Mouse (Mus musculus) megakaryocyte, embryonic 14.5 days (primary cell): ENCODE results near the gene Ikzf3. TPM values are rescaled to one million over a fixed set of nuclear protein-coding genes. Genes with fewer than 3 reads are reported as not detected.

ENCODE experiments used
- H3K27me3 ChIP-seq: replicated peaks from 2 replicates; pipeline ENCODE3; 2012; ENCODE audit warnings: inconsistent platforms
- H3K36me3 ChIP-seq: replicated peaks from 2 replicates; pipeline ENCODE3; 2012; ENCODE audit warnings: low read length, inconsistent platforms, mixed read lengths
- H3K4me1 ChIP-seq: 2 replicates; pipeline ENCODE4 v1.6.1; 2012; ENCODE audit warnings: inconsistent platforms
- H3K4me3 ChIP-seq: replicated peaks from 2 replicates; pipeline ENCODE3; 2012; ENCODE audit warnings: moderate library complexity, mild to moderate bottlenecking, inconsistent platforms
- H3K9me3 ChIP-seq: 2 replicates; pipeline ENCODE4 v1.6.1; 2012; ENCODE audit warnings: inconsistent platforms
- FLI1 ChIP-seq: IDR thresholded peaks from 2 replicates; pipeline ENCODE4 v1.6.1; 2012; ENCODE audit warnings: low read length, inconsistent platforms, mixed read lengths
- GATA1 ChIP-seq: IDR thresholded peaks from 3 replicates; pipeline ENCODE4 v1.6.1; 2012; ENCODE audit warnings: mixed read lengths, low read length, inconsistent platforms, borderline replicate concordance
- polyA plus RNA-seq: library from polyadenylated mRNA; stranded (reverse); fragments of >175 nt; gene quantifications from 2 replicates; pipeline ENCODE4 v1.2.3, GENCODE M21; 2012; ENCODE audit warnings: low replicate concordance; ENCODE audit not compliant: insufficient read depth

The Ikzf3 gene
- polyA plus RNA-seq, 1 experiment, result not detected

DNA sequence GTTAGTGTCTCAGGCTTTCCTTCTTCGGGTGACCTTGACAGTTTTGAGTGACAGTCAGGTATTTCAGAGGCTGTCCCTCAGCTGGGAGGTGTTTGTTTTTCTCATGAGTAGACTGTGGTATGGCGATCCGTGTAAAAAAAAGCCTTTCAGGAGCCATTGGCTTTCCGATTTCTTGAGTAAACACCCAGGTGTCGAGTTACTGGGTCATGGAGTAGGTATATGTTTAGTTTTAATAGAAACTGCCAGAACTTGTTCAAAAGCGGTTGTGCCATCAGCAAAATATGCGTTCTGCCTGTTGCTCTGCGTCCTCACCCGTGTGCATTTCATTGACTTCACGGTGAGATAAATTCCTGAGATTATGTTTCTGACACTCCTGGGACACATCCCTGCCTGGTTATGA is 25.4 kb downstream of the Ikzf3 start:
- Histone ChIP-seq H3K36me3 (no peaks in the 10 kb centered on the region), H3K27me3 (peaks cover 32% of the 10 kb centered on the region), H3K4me3 (no peak overlapping the region), H3K9me3 (no peaks in the 10 kb centered on the region), H3K4me1 (no peaks in the 10 kb centered on the region)
- TF ChIP-seq FLI1, result no peak

DNA sequence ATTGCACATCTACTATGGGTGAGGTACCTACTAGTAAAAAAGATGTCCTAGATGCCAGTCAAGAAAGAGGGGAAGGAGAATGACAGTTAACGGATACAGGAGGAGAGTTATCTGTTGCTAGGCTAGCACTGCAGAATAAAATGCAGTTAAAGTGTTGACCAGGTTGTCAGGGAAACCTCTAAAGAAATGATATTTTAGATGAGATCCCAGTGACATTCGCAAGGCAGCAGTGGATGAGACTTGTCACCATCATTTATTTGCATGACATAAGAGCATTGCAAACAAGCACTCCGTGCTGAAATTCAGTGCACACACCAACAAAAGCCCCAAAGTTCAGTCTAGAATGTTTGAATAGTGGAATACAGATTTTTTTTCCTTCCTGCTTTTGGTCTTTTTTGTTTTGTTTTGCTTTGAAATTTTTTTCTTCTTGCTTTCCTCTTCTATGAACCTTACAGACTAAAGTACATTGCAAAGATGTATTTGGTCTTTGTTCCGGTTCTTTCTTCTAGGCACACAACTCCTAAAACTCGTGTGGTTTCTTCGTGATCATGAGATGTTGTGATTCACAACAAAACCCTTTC is 32.4 kb downstream of the Ikzf3 start:
- H3K27me3 ChIP-seq, result peaks cover 44% of the 10 kb centered on the region
- TF ChIP-seq GATA1, result no peak
- TF ChIP-seq FLI1, result no peak
- H3K4me1 ChIP-seq, result no peaks in the 10 kb centered on the region
- H3K36me3 ChIP-seq, result no peaks in the 10 kb centered on the region
- H3K4me3 ChIP-seq, result no peak overlapping the region
- no peaks in the 10 kb centered on the region for H3K9me3 ChIP-seq

GRCm38 (mm10) chr11:98512881-98513280 is 33.0 kb downstream of the Ikzf3 start:
- H3K4me1 ChIP-seq, result no peaks in the 10 kb centered on the region
- no peak overlapping the region for H3K4me3 ChIP-seq
- TF ChIP-seq FLI1, result no peak
- no peak for TF ChIP-seq GATA1
- peaks cover 44% of the 10 kb centered on the region for H3K27me3 ChIP-seq
- H3K9me3 ChIP-seq, result no peaks in the 10 kb centered on the region
- H3K36me3 ChIP-seq, result no peaks in the 10 kb centered on the region

DNA sequence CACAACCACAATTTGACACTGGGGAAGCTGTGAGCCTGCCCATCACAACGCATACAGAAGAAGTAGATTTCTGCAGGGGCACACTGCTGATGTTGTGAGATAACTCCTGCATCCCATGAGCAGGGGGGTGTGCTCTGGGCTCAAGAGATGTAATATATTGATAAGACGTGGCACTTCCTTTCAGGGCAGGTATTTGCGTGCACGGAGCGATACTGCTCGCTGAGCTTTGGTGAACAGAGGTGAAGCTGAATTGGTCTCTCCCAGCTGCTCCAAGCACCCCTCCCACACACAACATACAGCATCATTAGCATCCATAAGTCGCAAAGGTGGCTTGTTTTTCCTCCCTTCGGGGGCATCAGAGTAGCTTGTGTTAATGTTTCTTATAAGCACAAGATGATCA is 35.7 kb downstream of the Ikzf3 start:
- Histone ChIP-seq H3K36me3 (no peaks in the 10 kb centered on the region), H3K4me1 (no peaks in the 10 kb centered on the region), H3K27me3 (peaks cover 33% of the 10 kb centered on the region), H3K4me3 (no peak overlapping the region), H3K9me3 (no peaks in the 10 kb centered on the region)
- TF ChIP-seq GATA1, result no peak
- no peak for TF ChIP-seq FLI1

- Histone ChIP-seq H3K4me1 (no peaks in the 10 kb centered on the region), H3K27me3 (peaks cover 27% of the 10 kb centered on the region), H3K9me3 (no peaks in the 10 kb centered on the region), H3K4me3 (no peak overlapping the region), H3K36me3 (no peaks in the 10 kb centered on the region)
- TF ChIP-seq GATA1, result no peak
- no peak for TF ChIP-seq FLI1
These were observed 36.4 kb downstream of the Ikzf3 start for GRCm38 (mm10) chr11:98509434-98509833.

DNA sequence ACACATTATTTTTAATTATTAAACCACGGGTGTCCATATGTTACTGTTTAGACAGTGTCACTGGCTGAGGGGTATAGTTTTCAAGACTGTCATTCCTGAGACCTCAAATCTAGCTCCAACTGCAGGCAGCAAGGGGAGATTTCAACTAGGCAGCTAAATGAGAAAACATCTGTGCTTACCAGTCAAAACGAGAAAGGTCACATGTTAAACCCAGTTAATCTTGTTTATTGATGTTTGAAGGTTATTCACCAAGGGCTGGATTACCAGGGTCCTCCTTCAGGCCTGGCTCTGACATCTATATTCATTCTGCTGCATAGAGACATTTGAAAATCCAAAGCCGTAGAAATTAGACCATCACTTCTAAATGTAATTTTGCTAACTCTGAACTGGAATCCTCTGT is 40.9 kb downstream of the Ikzf3 start:
- Histone ChIP-seq H3K9me3 (no peaks in the 10 kb centered on the region), H3K36me3 (no peaks in the 10 kb centered on the region), H3K4me3 (no peak overlapping the region), H3K27me3 (peaks cover 22% of the 10 kb centered on the region), H3K4me1 (no peaks in the 10 kb centered on the region)
- TF ChIP-seq FLI1 (no peak), GATA1 (no peak)

DNA sequence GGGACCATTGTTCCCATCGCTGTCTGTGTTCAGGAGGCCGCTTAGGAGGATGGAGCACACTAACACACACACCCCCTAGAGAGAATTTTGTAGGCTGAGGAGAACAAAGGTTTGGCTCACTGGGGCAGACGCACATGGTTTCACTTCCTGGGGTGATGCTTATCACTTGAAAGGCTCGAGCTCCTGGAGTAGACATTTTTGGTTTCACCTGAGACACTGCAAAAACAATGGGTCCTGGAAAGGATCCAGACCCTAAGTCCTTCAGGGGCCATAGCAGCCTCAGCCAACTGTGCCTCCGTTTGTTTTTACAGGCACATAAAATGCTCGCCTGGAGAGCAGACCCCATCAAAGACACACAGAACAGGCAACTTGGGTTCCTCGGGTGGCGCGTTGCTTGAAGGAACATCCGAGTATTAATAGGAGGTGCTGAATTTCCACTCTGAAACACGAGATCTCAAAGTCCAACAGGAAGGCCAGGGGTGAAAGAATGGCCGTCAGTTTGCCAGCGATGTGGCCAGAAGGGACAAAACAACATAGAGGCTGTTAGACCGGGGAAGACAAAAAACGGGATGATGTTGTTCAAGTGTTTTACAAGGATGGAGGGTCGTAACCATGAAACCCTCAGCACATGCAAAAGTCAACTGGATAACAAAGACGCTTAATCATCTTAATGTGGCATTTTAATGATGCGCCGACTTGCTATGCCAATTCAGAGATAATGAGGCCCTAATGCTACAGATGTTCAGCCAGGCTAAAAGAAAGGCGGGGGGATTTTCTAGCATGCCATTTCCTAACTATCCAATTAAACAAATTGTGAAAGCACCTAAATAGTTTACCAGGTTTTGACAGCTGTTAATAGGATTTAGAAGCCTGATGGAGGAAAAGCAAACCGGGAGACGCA is 48.2 kb downstream of the Ikzf3 start:
- Histone ChIP-seq H3K27me3 (peaks cover 42% of the 10 kb centered on the region), H3K9me3 (no peaks in the 10 kb centered on the region), H3K4me1 (peaks cover 4% of the 10 kb centered on the region; the same call in 1 of the 2 replicates), H3K4me3 (no peak overlapping the region), H3K36me3 (no peaks in the 10 kb centered on the region)
- no peak for TF ChIP-seq GATA1
- TF ChIP-seq FLI1, result no peak

DNA sequence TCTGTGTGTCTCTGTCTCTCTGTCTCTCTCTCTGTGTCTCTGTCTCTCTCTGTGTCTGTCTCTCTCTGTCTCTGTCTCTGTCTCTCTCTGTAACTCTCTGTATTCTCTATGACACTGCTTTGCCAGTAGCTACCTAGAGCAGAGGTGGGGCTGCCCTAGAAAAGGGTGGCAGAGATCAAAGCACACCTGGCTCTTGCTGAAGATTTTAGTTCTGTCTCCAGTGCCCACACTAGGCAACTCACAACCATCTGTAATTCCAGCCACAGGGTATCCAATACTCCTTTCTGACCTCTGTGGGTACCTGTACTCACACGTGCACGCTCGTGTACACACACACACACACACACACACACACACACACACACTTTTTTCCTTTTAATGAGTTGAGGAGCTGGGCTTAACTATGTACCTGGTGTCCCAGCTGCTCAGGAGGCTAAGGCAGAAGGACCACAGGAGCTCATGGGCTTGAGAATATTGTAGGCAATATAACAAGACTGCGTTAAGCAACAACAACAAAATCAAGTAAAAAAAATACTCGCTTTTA is 50.6 kb downstream of the Ikzf3 start:
- Histone ChIP-seq H3K36me3 (no peaks in the 10 kb centered on the region), H3K4me1 (peaks cover 6% of the 10 kb centered on the region; the same call in 1 of the 2 replicates), H3K4me3 (no peak overlapping the region), H3K9me3 (no peaks in the 10 kb centered on the region), H3K27me3 (peaks cover 44% of the 10 kb centered on the region)
- no peak for TF ChIP-seq FLI1
- no peak for TF ChIP-seq GATA1

DNA sequence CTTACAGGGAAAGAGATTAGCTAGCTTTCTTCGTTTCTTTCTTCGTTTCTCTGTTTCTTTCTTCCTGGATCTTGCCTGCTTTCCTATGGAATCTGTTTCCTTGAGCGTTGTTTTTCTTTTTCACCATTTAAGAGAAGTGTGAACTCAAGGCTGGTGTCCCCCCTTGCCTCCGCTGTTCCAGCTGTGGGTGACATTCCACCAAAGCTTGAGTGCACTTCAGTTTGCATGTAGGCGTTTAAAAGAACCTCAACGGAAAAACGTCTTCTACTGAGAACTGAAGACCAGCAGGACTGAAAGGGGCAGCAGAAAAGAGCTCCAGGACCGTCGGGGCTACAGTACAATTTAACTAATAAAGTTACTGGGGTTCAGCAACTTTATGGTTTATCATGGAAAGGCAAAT is 52.4 kb downstream of the Ikzf3 start:
- no peak for TF ChIP-seq FLI1

GRCm38 (mm10) chr11:98492959-98493358 is 52.9 kb downstream of the Ikzf3 start:
- TF ChIP-seq GATA1 (no peak), FLI1 (no peak)
- no peaks in the 10 kb centered on the region for H3K36me3 ChIP-seq
- peaks cover 49% of the 10 kb centered on the region for H3K27me3 ChIP-seq
- peak overlapping the region; percentile 70 for H3K4me3 ChIP-seq
- no peaks in the 10 kb centered on the region for H3K9me3 ChIP-seq
- peaks cover 6% of the 10 kb centered on the region; the same call in 1 of the 2 replicates for H3K4me1 ChIP-seq

More for the DNA sequence above, 52.4 kb downstream of the Ikzf3 start:
- Histone ChIP-seq H3K36me3 (no peaks in the 10 kb centered on the region), H3K9me3 (no peaks in the 10 kb centered on the region), H3K4me1 (peaks cover 6% of the 10 kb centered on the region; the same call in 1 of the 2 replicates), H3K4me3 (no peak overlapping the region), H3K27me3 (peaks cover 49% of the 10 kb centered on the region)
